Mouse (Mus musculus) liver, adult (tissue): ENCODE measurements around the gene A130010J15Rik.

Source experiments
- GATA4 ChIP-seq: IDR thresholded peaks from 2 replicates; pipeline ENCODE4 v1.6.1; 2014; ENCODE audit warnings: mild to moderate bottlenecking, low read length; ENCODE audit not compliant: insufficient replicate concordance

A130010J15Rik gene

GRCm38 (mm10) chr1:193173810-193174129 lies 5.9 kb downstream of the A130010J15Rik start:
- no peak for TF ChIP-seq GATA4

DNA sequence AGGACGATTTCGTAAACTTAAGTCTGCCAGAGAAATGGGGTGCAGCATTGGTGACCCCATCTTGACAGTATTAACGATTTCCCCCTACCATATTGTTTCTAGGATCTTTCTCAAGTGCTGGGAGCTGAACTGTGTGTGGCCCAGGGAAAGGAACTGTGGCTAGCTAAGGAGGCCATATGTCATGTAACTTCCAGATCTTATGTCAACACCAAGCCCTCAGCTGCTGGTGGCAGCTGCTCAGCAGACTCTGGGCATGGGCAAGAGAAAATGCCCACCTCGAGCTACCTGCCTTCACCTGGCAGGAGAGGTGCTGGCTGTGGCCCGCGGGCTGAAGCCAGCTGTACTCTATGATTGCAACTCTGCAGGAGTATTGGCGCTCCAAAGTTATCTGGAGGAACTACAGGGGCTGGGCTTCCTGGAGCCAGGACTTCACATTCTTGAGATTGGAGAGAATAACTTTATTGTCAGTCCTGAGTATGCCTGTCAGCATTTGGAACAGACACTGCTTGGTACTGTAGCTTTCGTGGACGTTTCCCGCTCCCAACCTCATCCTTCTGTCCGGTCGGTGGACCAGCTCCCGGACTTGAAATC lies 6.4 kb downstream of the A130010J15Rik start:
- TF ChIP-seq GATA4 = no peak

- no peak for TF ChIP-seq GATA4
Observed at GRCm38 (mm10) chr1:193181104-193181503, 13.3 kb downstream of the A130010J15Rik start.

- TF ChIP-seq GATA4 = no peak
Observed at GRCm38 (mm10) chr1:193188257-193188656, 20.4 kb downstream of the A130010J15Rik start.

- TF ChIP-seq GATA4 = no peak
Observed at GRCm38 (mm10) chr1:193189151-193189621, 21.3 kb downstream of the A130010J15Rik start.

DNA sequence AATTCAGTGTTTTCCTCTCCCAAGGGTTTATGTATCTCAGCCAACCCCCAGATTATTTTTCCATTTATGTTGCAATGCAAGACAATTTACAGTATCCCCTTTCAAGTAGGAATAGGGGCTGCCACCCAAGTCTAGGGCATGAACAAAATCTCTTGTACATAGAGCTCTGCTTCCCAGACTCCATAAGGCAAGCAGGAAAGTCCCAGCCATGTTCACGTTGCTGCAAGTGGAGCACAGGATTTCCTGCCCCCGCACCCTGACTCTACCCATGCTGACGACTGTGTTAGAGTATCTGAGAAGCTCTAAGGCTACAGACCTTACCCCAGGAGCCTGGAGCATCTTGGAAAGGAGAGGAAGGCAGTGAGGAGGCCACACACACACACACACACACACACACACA lies 21.9 kb downstream of the A130010J15Rik start:
- no peak for TF ChIP-seq GATA4

DNA sequence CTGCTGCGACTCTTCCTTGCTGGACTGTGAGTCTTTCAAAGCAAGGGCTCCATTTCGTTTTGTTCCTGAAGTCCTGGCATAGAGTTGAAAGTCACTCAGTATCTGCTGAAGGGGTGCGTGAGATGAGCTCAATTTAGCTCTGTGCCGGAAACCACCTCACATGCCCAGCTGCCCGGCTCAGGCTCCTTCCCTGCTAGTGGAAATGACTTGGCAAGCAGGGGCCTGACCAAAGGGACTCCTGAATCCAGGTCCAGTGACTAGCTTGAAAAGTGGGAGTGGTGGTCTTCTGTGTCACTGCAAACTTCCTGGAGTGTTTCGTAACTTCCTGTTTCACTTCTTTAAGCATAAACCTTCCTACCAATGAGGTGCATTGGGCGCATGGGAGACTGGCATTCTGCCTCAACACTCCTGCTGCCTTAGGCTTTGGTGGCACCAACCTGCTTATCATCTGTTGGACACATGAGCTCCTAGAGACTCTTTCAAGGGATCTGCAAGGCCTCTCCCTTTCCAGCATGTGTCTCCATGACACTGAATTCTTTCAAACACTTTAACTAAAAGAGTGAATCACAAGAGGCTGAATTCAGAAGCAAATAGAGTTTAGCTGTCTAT lies 23.9 kb downstream of the A130010J15Rik start:
- TF ChIP-seq GATA4 = no peak

- no peak for TF ChIP-seq GATA4
Observed at GRCm38 (mm10) chr1:193194416-193195140, 26.7 kb downstream of the A130010J15Rik start.

GRCm38 (mm10) chr1:193195169-193195810 lies 27.4 kb downstream of the A130010J15Rik start:
- TF ChIP-seq GATA4 = no peak

- no peak for TF ChIP-seq GATA4
Observed at GRCm38 (mm10) chr1:193197494-193198205, 29.8 kb downstream of the A130010J15Rik start.

DNA sequence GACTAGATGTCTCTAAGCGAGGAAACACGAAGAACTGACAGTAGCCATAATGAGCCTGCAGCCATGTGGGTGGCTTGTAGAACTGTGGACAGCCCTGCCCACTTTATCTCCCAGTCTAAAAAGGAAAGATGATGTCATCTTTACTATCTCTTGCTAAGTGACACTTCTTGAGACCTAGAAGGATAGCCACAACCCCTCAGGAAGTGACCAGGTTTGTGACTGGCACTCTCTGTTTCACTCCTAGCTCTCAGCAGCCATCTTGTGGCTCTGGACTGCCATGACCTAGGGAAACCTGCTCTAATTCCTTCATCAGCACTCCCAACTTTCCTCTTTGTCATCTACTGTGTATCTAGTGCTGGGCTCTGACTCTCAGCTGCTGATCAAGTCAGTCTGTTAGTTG lies 30.5 kb downstream of the A130010J15Rik start:
- TF ChIP-seq GATA4 = no peak

GRCm38 (mm10) chr1:193200640-193201382 lies 33.0 kb downstream of the A130010J15Rik start:
- TF ChIP-seq GATA4 = no peak

- no peak for TF ChIP-seq GATA4
Observed at GRCm38 (mm10) chr1:193201383-193201778, 33.5 kb downstream of the A130010J15Rik start, which contains the start of gene Traf3ip3. TSS of gene Traf3ip3 (minus strand) at chr1:193201703.

DNA sequence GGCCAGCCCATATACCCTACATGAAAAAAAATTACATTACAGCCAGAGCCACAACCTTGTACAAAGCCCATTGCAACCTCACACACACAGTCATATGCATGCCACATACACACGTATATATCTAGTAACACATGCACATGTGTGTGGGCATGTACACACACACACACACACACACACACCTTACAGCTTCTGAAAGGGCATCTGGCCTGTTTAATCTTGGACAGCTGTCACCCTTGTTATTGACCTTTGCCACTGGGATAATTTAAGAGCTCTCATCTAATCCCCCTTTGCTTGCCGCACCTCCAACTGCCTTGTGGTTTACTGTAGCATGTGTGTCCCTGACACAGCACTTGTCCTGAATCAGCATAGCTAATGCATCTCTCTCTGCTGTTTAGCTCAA lies 36.0 kb downstream of the A130010J15Rik start:
- no peak for TF ChIP-seq GATA4
